Mouse (Mus musculus) embryonic fibroblast, embryonic 13.5 days (primary cell): ENCODE measurements around the gene Srp68.

ENCODE experiments used
- CTCF ChIP-seq: IDR thresholded peaks from 2 replicates; pipeline ENCODE4 v1.5.1; 2011; ENCODE audit warnings: mild to moderate bottlenecking, control low read depth, low read length, moderate library complexity, borderline replicate concordance; ENCODE audit not compliant: insufficient read depth
- POLR2A ChIP-seq: IDR thresholded peaks from 2 replicates; pipeline ENCODE4 v1.6.1; 2011; ENCODE audit warnings: low read depth, mild to moderate bottlenecking, control low read depth, low read length, moderate library complexity

- TF ChIP-seq CTCF (no peak), POLR2A (no peak)
These were observed 75.9 kb downstream of the Srp68 start for GRCm38 (mm10) chr11:116198132-116198531.
